Comparison of ENCODE assay signal across 26 mouse cellular contexts in genomic region chr5:151046131-151046530, GRCm38 (mm10).
"Had no signal": no experiment of that assay in that cellular context is flagged by ENCODE, and none has a peak within 500 bp of the region (broad histone marks: within the 10 kb centered on the region; RNA-seq: fewer than 3 reads in every experiment).

No protein-coding gene starts in this region.

- H3K36me3 ChIP-seq: hindbrain, embryonic 12.5 days; liver, embryonic 13.5 days had no signal

- H3K4me3 ChIP-seq: heart, adult 2 months; heart, embryonic 13.5 days; heart, embryonic 15.5 days; hindbrain, embryonic 10.5 days; hindbrain, embryonic 12.5 days; intestine, embryonic 15.5 days; layer of hippocampus, adult 2 months; left cerebral cortex, adult 2 months; liver, embryonic 13.5 days; liver, embryonic 15.5 days had no signal

- H3K27me3 ChIP-seq: heart, embryonic 13.5 days; heart, embryonic 15.5 days; hindbrain, embryonic 12.5 days; intestine, embryonic 15.5 days; liver, embryonic 13.5 days; liver, embryonic 15.5 days had no signal

- H3K4me1 ChIP-seq: hindbrain, embryonic 10.5 days; hindbrain, embryonic 12.5 days; intestine, embryonic 15.5 days; liver, embryonic 13.5 days; liver, embryonic 15.5 days had no signal

- ATAC-seq: hindbrain, embryonic 16.5 days; inflammation-experienced regulatory T-cells, adult 6 months; intestine, embryonic 15.5 days; intestine, postnatal 0 days; liver, postnatal 0 days had no signal

- H3K27ac ChIP-seq: heart, embryonic 13.5 days; heart, embryonic 15.5 days; hindbrain, embryonic 10.5 days; hindbrain, embryonic 12.5 days; hindbrain, embryonic 14.5 days; intestine, embryonic 15.5 days; left cerebral cortex, adult 2 months; liver, embryonic 13.5 days; liver, embryonic 15.5 days had no signal

- DNase-seq: gastrocnemius, postnatal 14 days; gastrocnemius, postnatal 36 days; heart, adult 2 months; heart, postnatal 14 days; heart, postnatal 4 days; kidney, adult 18-20 months; kidney, adult 8-10 months; kidney, postnatal 10 days; kidney, postnatal 25 days; kidney, postnatal 4 days; liver; liver, embryonic 13.5 days; liver, postnatal 0 days had no signal

- H3K9me3 ChIP-seq: heart, embryonic 13.5 days; heart, embryonic 15.5 days; hindbrain, embryonic 10.5 days; hindbrain, embryonic 12.5 days; intestine, embryonic 15.5 days; liver, embryonic 13.5 days; liver, embryonic 15.5 days had no signal

- H3K9ac ChIP-seq: heart, embryonic 13.5 days; heart, embryonic 15.5 days; hindbrain, embryonic 12.5 days; hindbrain, embryonic 14.5 days; intestine, embryonic 15.5 days; liver, embryonic 13.5 days; liver, embryonic 15.5 days; liver, postnatal 0 days had no signal

- H3K4me2 ChIP-seq: heart, embryonic 11.5 days; heart, embryonic 13.5 days; heart, embryonic 15.5 days; hindbrain, embryonic 12.5 days; hindbrain, embryonic 14.5 days; intestine, embryonic 15.5 days; liver, embryonic 13.5 days; liver, embryonic 15.5 days had no signal
